Mouse (Mus musculus) midbrain, embryonic 14.5 days (tissue): ENCODE data around the gene Gpr162. TPM values are rescaled to one million over a fixed set of nuclear protein-coding genes. Genes with fewer than 3 reads are reported as not detected.
A peak's percentile ranks its signal among the peaks of the same experiment; 100 is the strongest.
"Not testable (repeated sequence)": the region's sequence is repeated elsewhere in the genome, so short reads cannot be mapped to it uniquely, and the experiment has no call there.

Experiments
- ATAC-seq: fragments of 200-750 bp; cut with Nextera tagmentation; 2 replicates; pipeline ENCODE4 v1.8.0; 2017; ENCODE audit warnings: moderate number of reproducible peaks, moderate library complexity; ENCODE audit not compliant: low FRiP score, low TSS enrichment
- DNase-seq: peaks from one replicate; pipeline ENCODE4 v3.0.0-alpha.2; 2015
- H3K27ac ChIP-seq: fragments of 300-500 bp; sonication (generic); replicated peaks from 2 replicates; pipeline ENCODE4 v1.5.1; 2014; ENCODE audit warnings: mild to moderate bottlenecking, low read depth, low read length, moderate library complexity
- H3K27me3 ChIP-seq: fragments of 300-500 bp; sonication (generic); 2 replicates; pipeline ENCODE4 v1.6.1; 2014; ENCODE audit warnings: low read length, control low read depth, mixed read lengths; ENCODE audit not compliant: control insufficient read depth, insufficient read depth
- H3K36me3 ChIP-seq: fragments of 300-500 bp; sonication (generic); 2 replicates; pipeline ENCODE4 v1.6.1; 2014; ENCODE audit warnings: low read length, control low read depth; ENCODE audit not compliant: control insufficient read depth, insufficient read depth
- H3K4me1 ChIP-seq: fragments of 300-500 bp; sonication (generic); 2 replicates; pipeline ENCODE4 v1.6.1; 2014; ENCODE audit warnings: mild to moderate bottlenecking, antibody characterized with exemption, low read length, control low read depth; ENCODE audit not compliant: control insufficient read depth, insufficient read depth
- H3K4me2 ChIP-seq: fragments of 300-500 bp; sonication (generic); 2 replicates; pipeline ENCODE4 v1.6.1; 2014; ENCODE audit warnings: mild to moderate bottlenecking, low read length, moderate library complexity
- H3K4me3 ChIP-seq: fragments of 300-500 bp; sonication (generic); replicated peaks from 2 replicates; pipeline ENCODE4 v1.5.1; 2014; ENCODE audit warnings: low read depth, low read length
- H3K9ac ChIP-seq: fragments of 300-500 bp; sonication (generic); replicated peaks from 2 replicates; pipeline ENCODE4 v1.6.1; 2014; ENCODE audit warnings: mild to moderate bottlenecking, low read length, moderate library complexity
- H3K9me3 ChIP-seq: fragments of 300-500 bp; sonication (generic); 2 replicates; pipeline ENCODE4 v1.6.1; 2016; ENCODE audit warnings: low read length, control low read depth, mixed read lengths; ENCODE audit not compliant: control insufficient read depth
- WGBS: fragments of 180-500 bp; shearing (Covaris S2); extraction: QIAGEN DNeasy Blood & Tissue Kit; methylation state at CpG from one replicate; pipeline ENCODE4 v1.1.7; 2014; 5-methylcytosine and 5-hydroxymethylcytosine counted together
- polyA plus RNA-seq: library from polyadenylated mRNA; unstranded; fragments of >200 nt; fragmentation: Nextera tagmentation; extraction: Ambion mirVana; gene quantifications from 2 replicates; pipeline ENCODE4 v1.2.1, GENCODE M21; 2014

Gpr162 gene
- polyA plus RNA-seq, 1 experiment from 2014 or later = 14.7 TPM

- peak; percentile 96 for DNase-seq
- Histone ChIP-seq H3K4me2 (peak overlapping the region; percentile 82), H3K9ac (peak overlapping the region; percentile 62), H3K27ac (peak overlapping the region; percentile 99), H3K36me3 (0 out of 2 replicates have a peak, but pooled peaks cover 3% of the 10 kb centered on the region), H3K9me3 (no peaks in the 10 kb centered on the region), H3K4me3 (peak overlapping the region; percentile 39), H3K27me3 (0 out of 2 replicates have a peak, but pooled peaks cover 4% of the 10 kb centered on the region), H3K4me1 (peaks cover 19% of the 10 kb centered on the region)
- WGBS = under 1% methylated on average over 23 of the region's 23 CpGs
- peak; percentile 86 for ATAC-seq
These were observed 39.9 kb upstream of the Gpr162 start for GRCm38 (mm10) chr6:124903580-124904151.

GRCm38 (mm10) chr6:124901851-124902250 is 38.1 kb upstream of the Gpr162 start:
- Histone ChIP-seq H3K9ac (no peak overlapping the region), H3K4me2 (no peak overlapping the region), H3K4me3 (no peak overlapping the region), H3K27ac (no peak overlapping the region), H3K4me1 (peaks cover 19% of the 10 kb centered on the region), H3K27me3 (no peaks in the 10 kb centered on the region), H3K36me3 (no peaks in the 10 kb centered on the region), H3K9me3 (no peaks in the 10 kb centered on the region)
- no peak for DNase-seq
- no peak for ATAC-seq

- Histone ChIP-seq H3K4me3 (no peak overlapping the region), H3K9ac (no peak overlapping the region), H3K36me3 (no peaks in the 10 kb centered on the region), H3K27ac (no peak overlapping the region; the same call in 1 of the 2 replicates), H3K9me3 (no peaks in the 10 kb centered on the region), H3K4me1 (peaks cover 19% of the 10 kb centered on the region), H3K4me2 (no peak overlapping the region), H3K27me3 (no peaks in the 10 kb centered on the region)
- no peak for ATAC-seq
- DNase-seq = no peak
- 33% methylated on average over 10 of the region's 10 CpGs for WGBS
These were observed 37.2 kb upstream of the Gpr162 start for GRCm38 (mm10) chr6:124900801-124901480.

GRCm38 (mm10) chr6:124900056-124900800 is 36.4 kb upstream of the Gpr162 start:
- H3K27me3 ChIP-seq = no peaks in the 10 kb centered on the region
- no peak overlapping the region; the same call in 1 of the 2 replicates for H3K27ac ChIP-seq
- H3K36me3 ChIP-seq = no peaks in the 10 kb centered on the region
- WGBS = 51% methylated on average over 8 of the region's 8 CpGs
- H3K4me2 ChIP-seq = no peak overlapping the region
- peaks cover 16% of the 10 kb centered on the region for H3K4me1 ChIP-seq
- no peaks in the 10 kb centered on the region for H3K9me3 ChIP-seq
- DNase-seq (no peak), ATAC-seq (no peak)
- H3K9ac ChIP-seq = no peak overlapping the region
- no peak overlapping the region for H3K4me3 ChIP-seq

- peaks cover 1% of the 10 kb centered on the region; the same call in 1 of the 2 replicates for H3K4me1 ChIP-seq
- DNase-seq (no peak), ATAC-seq (no peak)
- H3K27ac ChIP-seq = no peak overlapping the region
- H3K27me3 ChIP-seq = no peaks in the 10 kb centered on the region
- H3K36me3 ChIP-seq = no peaks in the 10 kb centered on the region
- H3K9me3 ChIP-seq = no peaks in the 10 kb centered on the region
- no peak overlapping the region for H3K4me2 ChIP-seq
- no peak overlapping the region for H3K4me3 ChIP-seq
- no peak overlapping the region for H3K9ac ChIP-seq
- 25% methylated on average over 3 of the region's 3 CpGs for WGBS
These were observed 34.6 kb upstream of the Gpr162 start for GRCm38 (mm10) chr6:124898359-124898758.

- H3K27me3 ChIP-seq, H3K4me1 ChIP-seq, H3K9ac ChIP-seq, H3K36me3 ChIP-seq, ATAC-seq, DNase-seq, H3K4me3 ChIP-seq, H3K9me3 ChIP-seq, H3K27ac ChIP-seq, H3K4me2 ChIP-seq: not testable (repeated sequence)
- 87% methylated on average over 2 of the region's 2 CpGs for WGBS
These were observed 30.3 kb upstream of the Gpr162 start for GRCm38 (mm10) chr6:124894113-124894512.

- H3K36me3 ChIP-seq = no peaks in the 10 kb centered on the region
- H3K27me3 ChIP-seq = no peaks in the 10 kb centered on the region
- H3K4me2 ChIP-seq = no peak overlapping the region
- H3K9me3 ChIP-seq = no peaks in the 10 kb centered on the region; the same call in 1 of the 2 replicates
- 64% methylated on average over 6 of the region's 6 CpGs for WGBS
- no peak overlapping the region for H3K27ac ChIP-seq
- DNase-seq (no peak), ATAC-seq (no peak)
- H3K4me3 ChIP-seq = no peak overlapping the region
- H3K9ac ChIP-seq = no peak overlapping the region
- no peaks in the 10 kb centered on the region for H3K4me1 ChIP-seq
These were observed 27.2 kb upstream of the Gpr162 start for GRCm38 (mm10) chr6:124890997-124891396.

- no peak overlapping the region for H3K9ac ChIP-seq
- no peak overlapping the region for H3K4me2 ChIP-seq
- no peak overlapping the region for H3K4me3 ChIP-seq
- H3K9me3 ChIP-seq = no peaks in the 10 kb centered on the region; the same call in 1 of the 2 replicates
- DNase-seq (no peak), ATAC-seq (no peak)
- no peaks in the 10 kb centered on the region for H3K27me3 ChIP-seq
- no peak overlapping the region for H3K27ac ChIP-seq
- 92% methylated on average over 6 of the region's 6 CpGs for WGBS
- H3K36me3 ChIP-seq = no peaks in the 10 kb centered on the region
- H3K4me1 ChIP-seq = no peaks in the 10 kb centered on the region
These were observed 24.9 kb upstream of the Gpr162 start for GRCm38 (mm10) chr6:124888555-124889125.
